Mouse (Mus musculus): ENCODE data around the gene Clec9a.

- no peak for TF ChIP-seq POLR2A (IDR thresholded peaks at IDR 0.05; ENCODE audit: low read depth, low read length)
- TF ChIP-seq CTCF (IDR thresholded peaks at IDR 0.05; ENCODE audit: extremely low read depth, insufficient read depth, insufficient read length, insufficient replicate concordance): no peak
Observed at GRCm38 (mm10) chr6:129471386-129471785, 62.7 kb downstream of the Clec9a start.
